Mouse (Mus musculus): ENCODE results near the gene Eif3a. TPM values are rescaled to one million over a fixed set of nuclear protein-coding genes. Genes with fewer than 3 reads are reported as not detected.

The Eif3a gene
- total and polyA plus RNA-seq, 2 experiments from 2014 or later: 91.9 to 113 TPM

DNA sequence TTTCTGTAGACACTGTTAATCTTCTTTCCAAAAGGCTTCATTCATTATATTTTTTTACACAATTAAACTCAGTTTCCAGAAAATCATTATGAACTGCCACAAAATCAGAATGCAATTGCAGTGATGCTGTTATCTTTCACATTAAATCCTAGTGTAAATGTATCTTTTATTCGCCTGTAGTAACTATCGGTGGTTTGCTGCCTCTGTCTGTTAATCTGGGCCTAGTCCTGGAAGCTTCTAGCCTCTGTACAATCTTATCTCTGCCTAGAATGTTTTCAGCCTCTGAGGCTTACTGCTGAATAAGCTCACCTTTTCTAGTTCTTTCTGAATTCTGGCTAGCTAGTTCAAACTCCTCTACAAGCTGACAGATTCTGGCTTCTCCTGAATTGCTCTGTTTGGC is 19.5 kb upstream of the Eif3a start:
- Histone ChIP-seq H3K4me2 (ENCODE audit: low read depth) (no peak overlapping the region), H3K9me3 (ENCODE audit: low read length) (no peaks in the 10 kb centered on the region), H3K9ac (no peak overlapping the region), H3K4me1 (ENCODE audit: insufficient read depth) (peaks cover 5% of the 10 kb centered on the region; the same call in 1 of the 2 replicates), H3K36me3 (ENCODE audit: insufficient read depth) (peaks cover under 1% of the 10 kb centered on the region; the same call in 1 of the 2 replicates), H3K27me3 (ENCODE audit: insufficient read depth, low read length) (no peaks in the 10 kb centered on the region), H3K27ac (ENCODE audit: low read depth, low read length) (no peak overlapping the region), H3K4me3 (ENCODE audit: low read depth, low read length) (no peak overlapping the region)
- 95% methylated on average over 2 of the region's 2 CpGs for WGBS
- no peak for TF ChIP-seq CTCF (IDR thresholded peaks at IDR 0.05; ENCODE audit: low read depth)
- ATAC-seq: no peak
- no peak for DNase-seq

DNA sequence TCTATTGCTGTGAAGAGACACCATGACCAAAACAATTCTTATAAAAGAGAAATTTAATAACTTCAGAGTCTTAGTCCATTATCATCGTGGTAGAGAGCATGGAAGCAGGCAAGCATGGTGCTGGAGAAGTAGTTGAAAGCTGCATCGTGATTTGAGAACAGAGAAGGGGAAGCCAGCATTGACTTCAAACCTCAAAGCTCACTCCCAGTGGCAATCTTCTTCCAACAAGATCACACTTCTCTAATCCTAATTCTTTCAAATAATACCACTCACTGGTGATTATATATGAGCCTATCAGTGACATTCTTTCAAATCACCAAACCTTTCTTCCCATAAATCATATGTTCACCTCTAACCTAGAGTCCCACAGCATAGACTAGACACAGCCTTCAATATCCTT is 14.4 kb upstream of the Eif3a start:
- Histone ChIP-seq H3K4me1 (ENCODE audit: insufficient read depth) (no peaks in the 10 kb centered on the region), H3K4me2 (ENCODE audit: low read depth) (no peak overlapping the region), H3K9me3 (ENCODE audit: low read length) (no peaks in the 10 kb centered on the region), H3K4me3 (ENCODE audit: low read depth, low read length) (no peak overlapping the region), H3K9ac (no peak overlapping the region), H3K27ac (ENCODE audit: low read depth, low read length) (no peak overlapping the region), H3K27me3 (ENCODE audit: insufficient read depth, low read length) (no peaks in the 10 kb centered on the region), H3K36me3 (ENCODE audit: insufficient read depth) (no peaks in the 10 kb centered on the region)
- no peak for DNase-seq
- no peak for TF ChIP-seq CTCF (IDR thresholded peaks at IDR 0.05; ENCODE audit: low read depth)
- 73% methylated on average over 2 of the region's 2 CpGs for WGBS
- no peak for ATAC-seq

DNA sequence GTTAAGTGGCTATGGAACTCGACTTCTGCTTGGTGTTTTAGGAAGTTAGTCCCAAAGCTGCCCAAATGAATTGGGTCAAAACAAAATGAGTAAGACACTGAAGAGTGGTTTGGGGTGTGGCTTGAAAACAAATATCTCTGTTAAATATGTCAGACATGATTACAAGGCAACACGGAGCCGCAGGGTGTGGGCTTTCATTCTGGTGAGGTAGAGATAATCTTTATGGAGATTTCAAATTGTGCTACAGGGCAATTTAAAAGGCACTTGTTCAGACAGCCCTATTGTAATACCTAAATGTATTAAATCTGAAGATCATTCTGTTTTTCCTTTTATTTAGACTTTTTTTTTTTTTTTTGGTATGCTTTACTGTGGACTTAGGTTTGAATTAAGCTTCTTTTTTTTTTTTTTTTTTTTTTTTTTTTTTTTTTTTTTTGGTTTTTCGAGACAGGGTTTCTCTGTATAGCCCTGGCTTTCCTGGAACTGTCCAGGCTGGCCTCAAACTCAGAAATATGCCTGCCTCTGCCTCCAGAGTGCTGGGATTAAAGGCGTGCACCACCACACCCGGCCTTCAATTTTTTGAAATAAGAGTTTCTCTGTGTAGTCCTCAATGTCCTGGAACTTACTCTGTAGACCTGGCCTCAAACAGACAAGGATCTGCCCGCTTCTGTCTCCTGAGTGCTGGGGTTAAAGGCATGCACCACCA is 9.6 kb upstream of the Eif3a start:
- Histone ChIP-seq H3K27me3 (ENCODE audit: insufficient read depth, low read length) (no peaks in the 10 kb centered on the region), H3K27ac (ENCODE audit: low read depth, low read length) (no peak overlapping the region), H3K4me3 (ENCODE audit: low read depth, low read length) (no peak overlapping the region), H3K9me3 (ENCODE audit: low read length) (no peaks in the 10 kb centered on the region), H3K4me1 (ENCODE audit: insufficient read depth) (no peaks in the 10 kb centered on the region), H3K36me3 (ENCODE audit: insufficient read depth) (no peaks in the 10 kb centered on the region), H3K9ac (no peak overlapping the region), H3K4me2 (ENCODE audit: low read depth) (no peak overlapping the region)
- WGBS: 75% methylated on average over 7 of the region's 7 CpGs
- no peak for TF ChIP-seq CTCF (IDR thresholded peaks at IDR 0.05; ENCODE audit: low read depth)
- ATAC-seq (no peak), DNase-seq (no peak)

DNA sequence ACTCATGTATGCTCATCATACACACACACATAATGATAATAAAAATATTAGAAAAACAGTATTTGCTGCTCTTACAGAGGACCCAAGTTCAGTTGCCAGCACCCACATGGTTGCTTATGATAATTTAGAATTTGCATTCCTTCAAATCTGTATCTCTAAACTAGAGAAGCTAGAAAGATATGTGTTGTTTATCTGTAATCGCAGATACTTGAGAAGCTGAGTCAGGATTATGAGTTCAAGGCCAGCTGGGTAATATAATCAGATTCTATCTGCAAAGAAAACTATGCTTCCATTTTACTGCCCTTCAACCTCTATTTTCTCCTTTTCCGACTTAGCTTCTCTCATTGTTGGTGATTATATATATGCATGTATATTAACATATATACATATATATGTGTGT is 7.0 kb upstream of the Eif3a start:
- no peak for TF ChIP-seq CTCF (IDR thresholded peaks at IDR 0.05; ENCODE audit: low read depth)
- 95% methylated on average over 2 of the region's 2 CpGs for WGBS
- no peaks in the 10 kb centered on the region for H3K4me1 ChIP-seq (ENCODE audit: insufficient read depth)
- no peak overlapping the region for H3K9ac ChIP-seq
- no peak for DNase-seq
- H3K4me2 ChIP-seq (ENCODE audit: low read depth): no peak overlapping the region
- no peaks in the 10 kb centered on the region for H3K9me3 ChIP-seq (ENCODE audit: low read length)
- no peak overlapping the region for H3K4me3 ChIP-seq (ENCODE audit: low read depth, low read length)
- no peaks in the 10 kb centered on the region for H3K27me3 ChIP-seq (ENCODE audit: insufficient read depth, low read length)
- H3K36me3 ChIP-seq (ENCODE audit: insufficient read depth): no peaks in the 10 kb centered on the region
- H3K27ac ChIP-seq (ENCODE audit: low read depth, low read length): no peak overlapping the region
- ATAC-seq: no peak

DNA sequence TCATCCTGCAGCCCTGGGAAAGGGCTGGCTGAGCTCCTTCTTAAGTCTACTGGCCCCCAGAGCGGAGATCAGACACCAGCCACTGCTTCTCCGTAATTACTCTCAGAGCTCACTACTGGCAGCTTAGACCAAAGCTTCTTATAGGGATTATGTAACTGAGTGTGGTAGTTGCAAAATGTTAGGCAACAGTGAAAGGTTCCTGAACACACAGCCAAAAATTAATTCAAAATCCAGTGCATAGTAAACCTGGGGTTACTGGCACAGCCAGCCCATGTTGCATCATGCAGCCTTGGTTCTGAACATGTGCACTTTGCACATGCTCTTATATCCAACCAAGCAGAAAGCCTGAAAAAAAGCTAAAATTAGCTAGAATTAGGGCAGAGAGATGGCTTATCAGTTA is 4.8 kb upstream of the Eif3a start:
- H3K27ac ChIP-seq (ENCODE audit: low read depth, low read length): no peak overlapping the region
- WGBS: 88% methylated on average over 2 of the region's 2 CpGs
- no peaks in the 10 kb centered on the region for H3K27me3 ChIP-seq (ENCODE audit: insufficient read depth, low read length)
- no peak for TF ChIP-seq CTCF (IDR thresholded peaks at IDR 0.05; ENCODE audit: low read depth)
- no peak overlapping the region for H3K4me3 ChIP-seq (ENCODE audit: low read depth, low read length)
- ATAC-seq (no peak), DNase-seq (no peak)
- H3K9me3 ChIP-seq (ENCODE audit: low read length): no peaks in the 10 kb centered on the region
- no peak overlapping the region for H3K4me2 ChIP-seq (ENCODE audit: low read depth)
- no peaks in the 10 kb centered on the region for H3K36me3 ChIP-seq (ENCODE audit: insufficient read depth)
- H3K4me1 ChIP-seq (ENCODE audit: insufficient read depth): 0 out of 2 replicates have a peak, but pooled peaks cover 5% of the 10 kb centered on the region
- H3K9ac ChIP-seq: no peak overlapping the region

DNA sequence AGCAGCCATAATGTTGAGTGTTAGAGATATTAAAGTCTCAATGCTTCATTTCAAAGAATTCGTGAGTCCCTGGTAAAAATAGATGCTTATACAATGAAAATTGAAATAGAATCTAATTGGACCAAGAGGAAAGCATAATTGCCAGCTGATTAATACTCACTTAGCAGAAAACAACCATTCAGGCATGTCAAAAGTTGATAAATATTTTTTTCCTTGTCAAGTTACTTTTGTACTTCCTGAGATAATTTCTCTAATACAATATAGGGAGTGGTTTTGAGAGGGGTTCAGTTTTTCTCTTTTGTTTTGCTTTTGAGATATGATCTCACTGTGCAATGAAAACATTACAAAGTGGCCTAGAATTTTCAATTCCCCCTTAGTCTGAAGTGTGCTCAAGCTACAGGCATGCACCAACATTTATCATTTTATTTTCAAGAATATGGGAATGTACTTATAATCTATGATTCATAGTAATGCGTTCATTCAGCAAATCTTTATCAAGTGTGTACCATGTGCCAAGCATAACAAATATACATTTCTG is 2.8 kb upstream of the Eif3a start:
- DNase-seq (no peak), ATAC-seq (no peak)
- peaks cover 14% of the 10 kb centered on the region for H3K4me1 ChIP-seq (ENCODE audit: insufficient read depth)
- H3K9ac ChIP-seq: no peak overlapping the region
- WGBS: 81% methylated on average over 2 of the region's 2 CpGs
- H3K4me2 ChIP-seq (ENCODE audit: low read depth): no peak overlapping the region
- no peak overlapping the region for H3K4me3 ChIP-seq (ENCODE audit: low read depth, low read length)
- no peaks in the 10 kb centered on the region for H3K9me3 ChIP-seq (ENCODE audit: low read length)
- no peaks in the 10 kb centered on the region for H3K27me3 ChIP-seq (ENCODE audit: insufficient read depth, low read length)
- H3K27ac ChIP-seq (ENCODE audit: low read depth, low read length): no peak overlapping the region
- no peaks in the 10 kb centered on the region for H3K36me3 ChIP-seq (ENCODE audit: insufficient read depth)
- no peak for TF ChIP-seq CTCF (IDR thresholded peaks at IDR 0.05; ENCODE audit: low read depth)

GRCm38 (mm10) chr19:60791164-60791563 is 706 bp upstream of the Eif3a start:
- DNase-seq (no peak), ATAC-seq (no peak)

More at GRCm38 (mm10) chr19:60791164-60791563, 706 bp upstream of the Eif3a start:
- H3K4me2 ChIP-seq (ENCODE audit: low read depth): peak overlapping the region; percentile 74
- H3K27me3 ChIP-seq (ENCODE audit: insufficient read depth, low read length): no peaks in the 10 kb centered on the region
- H3K9ac ChIP-seq: peak overlapping the region; percentile 99
- peaks cover 20% of the 10 kb centered on the region for H3K4me1 ChIP-seq (ENCODE audit: insufficient read depth)
- H3K36me3 ChIP-seq (ENCODE audit: insufficient read depth): no peaks in the 10 kb centered on the region
- WGBS: 13% methylated on average over 9 of the region's 9 CpGs
- H3K27ac ChIP-seq (ENCODE audit: low read depth, low read length): peak overlapping the region; percentile 98
- H3K4me3 ChIP-seq (ENCODE audit: low read depth, low read length): peak overlapping the region; percentile 66
- TF ChIP-seq CTCF (IDR thresholded peaks at IDR 0.05; ENCODE audit: low read depth): no peak
- H3K9me3 ChIP-seq (ENCODE audit: low read length): no peaks in the 10 kb centered on the region
